Mouse (Mus musculus) bone marrow macrophage, adult 2 months (primary cell): ENCODE results near the gene Agbl3. TPM values are rescaled to one million over a fixed set of nuclear protein-coding genes. Genes with fewer than 3 reads are reported as not detected.
A peak's percentile ranks its signal among the peaks of the same experiment; 100 is the strongest.

Experiments used
- H3K27ac ChIP-seq: 2 replicates; pipeline ENCODE4 v1.5.1; 2012; ENCODE audit warnings: low read depth, low read length; ENCODE audit not compliant: insufficient read depth
- H3K4me1 ChIP-seq: 2 replicates; pipeline ENCODE4 v1.6.1; 2012; ENCODE audit warnings: low read length; ENCODE audit not compliant: control insufficient read depth, insufficient read depth
- H3K4me3 ChIP-seq: 2 replicates; pipeline ENCODE4 v1.5.1; 2012; ENCODE audit warnings: mild to moderate bottlenecking, low read length, moderate library complexity; ENCODE audit not compliant: insufficient read depth
- CTCF ChIP-seq: IDR thresholded peaks from 2 replicates; pipeline ENCODE4 v1.5.1; 2012; ENCODE audit warnings: low read depth, mild to moderate bottlenecking, low read length, moderate library complexity
- POLR2A ChIP-seq: IDR thresholded peaks from 2 replicates; pipeline ENCODE4 v1.6.1; 2012; ENCODE audit warnings: mild to moderate bottlenecking, low read depth, low read length, borderline replicate concordance
- polyA plus RNA-seq: library from polyadenylated mRNA; stranded (reverse); fragments of >200 nt; gene quantifications from 2 replicates; pipeline ENCODE4 v1.2.4, GENCODE M21; 2012; ENCODE audit not compliant: missing spikeins, insufficient read depth, insufficient read length

Agbl3 gene
- polyA plus RNA-seq, 1 experiment = 4.6 TPM

DNA sequence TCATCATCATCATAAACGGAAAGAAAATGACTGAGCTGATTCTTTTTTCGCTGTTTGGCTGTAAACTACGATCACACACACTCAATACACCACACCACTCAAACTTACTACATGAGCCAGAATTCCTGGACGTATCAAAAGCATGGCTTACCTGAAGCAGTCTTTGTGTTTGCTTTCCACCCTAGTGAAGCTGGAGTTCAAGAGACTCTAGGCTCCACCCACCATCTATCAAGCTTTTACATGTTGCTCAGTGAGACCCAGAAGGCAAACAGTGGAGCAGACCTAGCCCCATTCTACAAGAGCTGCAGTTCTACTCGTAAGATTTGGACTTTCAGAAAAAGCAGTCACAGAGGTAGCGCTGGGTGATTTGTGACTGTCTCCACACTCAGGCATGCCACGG is 122.3 kb downstream of the Agbl3 start:
- no peak overlapping the region; the same call in 1 of the 2 replicates for H3K4me3 ChIP-seq
- TF ChIP-seq POLR2A = no peak
- TF ChIP-seq CTCF = no peak
- H3K27ac ChIP-seq = peak overlapping the region; percentile 7
- peaks cover 62% of the 10 kb centered on the region for H3K4me1 ChIP-seq

DNA sequence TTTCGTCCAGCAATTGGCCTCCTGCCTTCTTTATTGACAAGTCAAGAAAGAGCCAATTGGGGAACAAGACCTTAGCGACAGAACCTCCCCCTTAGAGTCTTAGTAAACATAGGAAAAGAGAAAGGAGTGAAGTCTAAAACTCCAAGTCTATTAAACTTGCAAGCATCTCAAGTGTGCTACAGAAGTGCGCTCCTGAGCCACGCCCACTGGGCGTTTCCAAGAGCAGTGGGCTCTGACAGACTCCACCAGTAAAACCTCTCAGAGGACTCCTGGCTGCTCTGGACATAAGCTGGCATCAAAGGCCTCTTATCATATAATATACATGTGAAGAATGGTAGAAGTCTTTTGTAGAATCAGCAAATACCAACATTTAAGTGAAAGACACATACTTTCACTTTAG is 123.2 kb downstream of the Agbl3 start:
- Histone ChIP-seq H3K4me1 (peaks cover 64% of the 10 kb centered on the region), H3K4me3 (no peak overlapping the region), H3K27ac (no peak overlapping the region)
- no peak for TF ChIP-seq CTCF
- TF ChIP-seq POLR2A = no peak

DNA sequence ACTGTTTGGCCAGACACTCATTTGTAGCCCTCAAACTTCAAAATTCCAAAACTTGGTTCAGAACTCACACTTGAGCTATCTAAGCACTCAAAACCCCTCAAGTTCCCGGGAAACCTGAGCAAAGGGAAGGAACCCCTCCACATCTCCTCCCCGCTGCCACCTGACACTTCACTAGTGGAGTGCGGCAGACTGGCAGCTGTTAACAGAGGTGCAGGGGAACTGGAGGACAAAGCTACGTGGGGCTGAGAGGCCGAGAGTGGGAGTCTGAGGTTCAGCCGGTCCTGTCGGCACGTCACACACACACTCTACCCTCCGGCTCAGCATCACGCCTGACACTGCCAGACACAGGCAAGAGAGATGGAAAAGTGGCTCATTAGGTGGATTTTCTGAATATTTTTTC is 123.6 kb downstream of the Agbl3 start:
- peaks cover 64% of the 10 kb centered on the region for H3K4me1 ChIP-seq
- no peak for TF ChIP-seq CTCF
- no peak for TF ChIP-seq POLR2A
- H3K27ac ChIP-seq = no peak overlapping the region
- no peak overlapping the region for H3K4me3 ChIP-seq

DNA sequence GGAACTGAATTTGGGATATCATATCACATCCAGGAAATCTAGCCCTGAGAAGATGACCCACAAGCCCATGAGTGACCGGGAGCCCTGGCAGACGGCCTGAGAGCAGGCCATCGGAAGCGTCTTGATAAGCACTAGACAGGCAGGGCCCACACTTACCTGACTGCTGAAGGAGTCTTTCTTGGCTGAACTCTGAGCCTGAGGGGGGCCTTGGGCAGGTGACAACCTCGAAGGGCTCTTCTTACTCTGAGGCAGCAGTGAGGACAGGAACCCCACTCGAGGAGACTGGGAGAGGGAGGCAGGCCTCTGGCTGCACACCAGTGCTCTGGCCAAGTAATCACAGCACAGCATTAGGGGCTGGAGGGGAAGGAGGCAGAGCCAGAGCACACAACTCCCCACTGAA is 124.1 kb downstream of the Agbl3 start:
- peak overlapping the region; percentile 5 for H3K27ac ChIP-seq
- peaks cover 64% of the 10 kb centered on the region for H3K4me1 ChIP-seq
- TF ChIP-seq POLR2A (no peak), CTCF (no peak)
- H3K4me3 ChIP-seq = no peak overlapping the region

DNA sequence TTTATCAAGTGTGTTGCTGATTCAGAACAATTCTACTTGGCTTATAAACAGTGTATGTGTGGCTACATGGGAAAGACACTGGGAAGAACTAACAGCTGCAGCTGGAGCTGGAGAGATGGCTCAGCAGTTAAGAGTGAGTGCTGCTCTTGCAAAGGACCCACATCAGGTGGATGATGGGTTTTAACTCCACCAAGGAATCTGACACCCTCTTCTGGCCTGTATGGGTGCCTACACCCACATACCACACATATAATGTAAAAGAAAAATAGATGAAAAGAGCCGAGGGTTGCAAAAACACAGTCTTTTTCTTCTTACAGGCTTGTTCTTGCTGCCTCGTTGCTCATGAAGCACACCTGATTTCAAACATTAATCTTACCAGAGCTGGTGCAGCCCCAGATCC is 125.9 kb downstream of the Agbl3 start:
- TF ChIP-seq POLR2A = no peak
- TF ChIP-seq CTCF = no peak
- peak overlapping the region; percentile 34 for H3K4me3 ChIP-seq
- peaks cover 57% of the 10 kb centered on the region for H3K4me1 ChIP-seq
- peak overlapping the region; percentile 97 for H3K27ac ChIP-seq

DNA sequence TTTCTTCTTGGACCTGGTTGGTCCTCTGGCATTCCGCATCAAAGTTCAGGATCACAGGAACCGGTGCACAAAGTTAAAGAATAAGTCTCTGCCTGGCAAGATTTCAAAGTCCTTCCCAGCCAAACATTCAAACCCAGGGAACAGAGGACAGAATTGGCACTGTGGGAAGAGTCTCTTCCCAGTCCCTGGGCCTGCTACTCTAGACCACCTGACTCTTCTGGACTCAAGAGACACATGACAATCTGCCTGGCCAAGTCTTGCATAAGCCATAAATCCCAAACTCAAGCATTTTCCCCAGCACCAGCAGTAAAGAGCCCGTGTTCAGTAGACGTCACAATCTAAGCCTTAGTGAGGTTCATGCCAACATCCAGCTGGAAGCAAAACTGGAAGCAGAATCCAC is 126.4 kb downstream of the Agbl3 start:
- H3K27ac ChIP-seq = peak overlapping the region; percentile 97
- H3K4me1 ChIP-seq = peaks cover 58% of the 10 kb centered on the region
- peak overlapping the region; percentile 34 for H3K4me3 ChIP-seq
- TF ChIP-seq POLR2A = no peak
- no peak for TF ChIP-seq CTCF

DNA sequence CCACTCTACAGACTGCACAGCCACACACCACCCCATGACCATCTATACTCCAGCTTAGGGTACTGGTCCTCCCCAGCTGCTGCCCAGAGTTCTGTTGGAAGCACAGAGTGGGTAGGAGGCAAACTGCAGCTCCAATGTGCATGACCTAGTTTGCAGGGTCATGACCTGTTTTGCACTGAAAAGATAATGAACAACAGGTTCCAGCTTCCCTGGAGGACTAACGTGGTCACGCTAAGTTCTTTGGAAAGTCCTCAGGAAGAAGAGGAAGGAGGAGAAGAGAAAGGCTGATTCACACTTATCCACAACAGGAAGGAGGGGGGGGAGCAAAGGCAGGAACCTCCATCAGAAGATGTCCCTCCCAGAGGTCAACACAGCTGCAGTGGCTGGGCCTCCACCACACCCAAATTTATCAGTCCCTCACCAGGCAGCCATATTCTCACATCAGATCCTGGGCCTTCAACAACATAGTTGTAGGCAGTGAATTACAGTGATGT is 126.9 kb downstream of the Agbl3 start:
- H3K27ac ChIP-seq = peak overlapping the region; percentile 97
- TF ChIP-seq POLR2A (no peak), CTCF (no peak)
- peak overlapping the region; percentile 52 for H3K4me3 ChIP-seq
- H3K4me1 ChIP-seq = peaks cover 53% of the 10 kb centered on the region

DNA sequence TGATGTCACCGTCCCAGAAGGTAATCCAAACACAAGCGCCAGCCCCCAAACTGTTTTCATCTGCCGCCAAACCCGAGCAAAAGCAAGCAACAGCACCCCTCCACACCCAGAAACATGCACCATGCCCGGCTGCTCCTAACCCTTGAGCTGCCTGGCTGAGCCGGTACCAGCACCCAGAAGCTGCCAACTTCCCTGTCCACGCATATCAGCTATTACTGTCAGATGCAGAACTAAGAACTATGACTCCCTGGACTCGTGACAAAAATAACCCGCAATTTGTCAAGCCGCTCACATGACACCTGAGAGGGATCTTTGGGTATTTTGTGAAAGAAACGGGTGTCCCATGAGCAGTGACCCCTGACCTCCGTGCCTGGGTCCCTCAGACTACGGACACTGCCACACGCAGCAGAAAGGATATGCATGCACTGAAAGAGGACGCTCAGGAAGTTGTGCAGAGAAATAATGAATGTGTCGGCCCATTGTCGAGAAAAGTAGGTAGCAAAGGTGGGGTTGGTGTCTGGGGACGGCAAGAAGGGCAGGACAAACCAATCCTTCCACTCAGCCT is 127.5 kb downstream of the Agbl3 start:
- H3K4me3 ChIP-seq = peak overlapping the region; percentile 52
- H3K4me1 ChIP-seq = peaks cover 47% of the 10 kb centered on the region
- TF ChIP-seq CTCF = no peak
- TF ChIP-seq POLR2A = no peak
- H3K27ac ChIP-seq = peak overlapping the region; percentile 97

Other genes starting within 250 kb of the Agbl3 start
- 7.9 and 8.6 TPM in 2 replicates for gene Cald1, start 181.9 kb upstream of the Agbl3 start, polyA plus RNA-seq
- gene Tmem140, start 82.7 kb downstream of the Agbl3 start, polyA plus RNA-seq = 74.9 and 86.3 TPM in 2 replicates
- gene Cyren, start 97.6 kb downstream of the Agbl3 start, polyA plus RNA-seq = 10.6 and 11.6 TPM in 2 replicates
- 85.3 and 90.3 TPM in 2 replicates for gene Wdr91, start 130.4 kb downstream of the Agbl3 start, polyA plus RNA-seq
- not detected in 2 replicates for gene Stra8, start 139.7 kb downstream of the Agbl3 start, polyA plus RNA-seq
- gene Slc23a4, start 208.0 kb downstream of the Agbl3 start, polyA plus RNA-seq = not detected in 2 replicates